Mouse (Mus musculus) retina, postnatal 7 days (tissue): ENCODE data around the gene Odf3l1.

Experiments
- DNase-seq: peaks from one replicate; pipeline ENCODE4 v3.0.0-alpha.2; 2012; ENCODE audit warnings: low read depth, low spot score

Odf3l1 gene

GRCm38 (mm10) chr9:56844644-56845043, 19.8 kb downstream of the Odf3l1 start:
- no peak for DNase-seq

- peak; percentile 65 for DNase-seq
Observed at GRCm38 (mm10) chr9:56843679-56844188, 20.7 kb downstream of the Odf3l1 start.

GRCm38 (mm10) chr9:56842303-56842719, 22.2 kb downstream of the Odf3l1 start:
- no peak for DNase-seq

- DNase-seq: no peak
Observed at GRCm38 (mm10) chr9:56841864-56842263, 22.6 kb downstream of the Odf3l1 start.

- DNase-seq: no peak
Observed at GRCm38 (mm10) chr9:56840721-56841120, 23.8 kb downstream of the Odf3l1 start.

- DNase-seq: no peak
Observed at GRCm38 (mm10) chr9:56835152-56835551, 29.3 kb downstream of the Odf3l1 start.

- DNase-seq: no peak
Observed at GRCm38 (mm10) chr9:56832900-56833299, 31.6 kb downstream of the Odf3l1 start.

- no peak for DNase-seq
Observed at GRCm38 (mm10) chr9:56831904-56832303, 32.6 kb downstream of the Odf3l1 start.

- peak; percentile 61 for DNase-seq
Observed at GRCm38 (mm10) chr9:56830162-56830561, 34.3 kb downstream of the Odf3l1 start.

- no peak for DNase-seq
Observed at GRCm38 (mm10) chr9:56828841-56829240, 35.6 kb downstream of the Odf3l1 start.

GRCm38 (mm10) chr9:56828146-56828545, 36.3 kb downstream of the Odf3l1 start:
- no peak for DNase-seq

- DNase-seq: no peak
Observed at GRCm38 (mm10) chr9:56825476-56826213, 38.8 kb downstream of the Odf3l1 start.

GRCm38 (mm10) chr9:56824900-56825299, 39.6 kb downstream of the Odf3l1 start:
- no peak for DNase-seq

- no peak for DNase-seq
Observed at GRCm38 (mm10) chr9:56810916-56811315, 53.6 kb downstream of the Odf3l1 start.

GRCm38 (mm10) chr9:56807990-56808389, 56.5 kb downstream of the Odf3l1 start:
- no peak for DNase-seq

- DNase-seq: no peak
Observed at GRCm38 (mm10) chr9:56803146-56803545, 61.3 kb downstream of the Odf3l1 start.
